Mouse (Mus musculus): ENCODE data around the gene Ptp4a2.

DNA sequence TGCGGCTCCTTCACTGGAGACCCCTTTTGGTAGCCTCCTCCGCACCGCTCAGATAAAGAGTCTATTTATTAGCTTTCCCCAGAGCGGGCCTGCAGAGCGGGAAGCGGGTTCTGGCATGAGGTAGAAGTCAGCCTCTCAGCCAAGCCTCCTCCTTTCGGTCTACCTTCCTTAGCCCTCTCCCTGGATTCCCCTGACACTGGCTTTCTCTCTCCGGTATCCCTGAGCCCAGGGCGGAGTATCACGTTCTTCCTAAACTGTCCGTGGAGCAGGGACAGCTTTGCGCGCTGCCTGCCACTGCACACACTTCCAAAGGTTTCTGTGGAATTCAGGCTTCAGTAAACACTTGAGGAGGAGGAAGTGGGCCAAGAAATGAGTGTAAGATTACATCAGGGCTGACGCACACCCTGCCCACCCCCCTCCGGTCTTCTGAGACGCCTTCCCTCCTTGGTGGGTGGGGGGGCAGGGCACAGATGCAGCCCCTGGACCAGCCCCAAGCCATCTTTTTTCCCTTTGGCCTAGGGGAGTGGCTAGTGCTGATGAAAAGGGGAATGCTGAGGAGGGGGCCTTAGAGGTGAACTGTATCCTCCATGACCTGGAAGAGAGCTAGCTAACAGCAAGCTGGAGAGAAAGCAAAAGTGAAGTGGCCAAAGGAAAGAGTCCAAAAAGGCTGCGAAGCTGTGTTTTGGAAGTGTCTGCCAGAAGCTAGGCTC lies 15.7 kb upstream of the Ptp4a2 start:
- TF ChIP-seq POLR2AphosphoS2 (IDR thresholded peaks at IDR 0.05; ENCODE audit: low read length), result no peak
- no peak for TF ChIP-seq POLR2A (IDR thresholded peaks at IDR 0.05; ENCODE audit: control insufficient read depth in 1 of 2, insufficient read depth in 1 of 2, low read depth in 1 of 2, low read length in 2 of 2, poor library complexity in 1 of 2)
